Mouse (Mus musculus) neutrophil, adult 5-6 weeks (primary cell): ENCODE results near the gene Mybpc1. TPM values are rescaled to one million over a fixed set of nuclear protein-coding genes. Genes with fewer than 3 reads are reported as not detected.
"Not testable (repeated sequence)": the region's sequence is repeated elsewhere in the genome, so short reads cannot be mapped to it uniquely, and the experiment has no call there.

Source experiments
- ATAC-seq: fragments of 151-379, 151-347 bp; 2 replicates; pipeline ENCODE4 v1.8.0; 2017; ENCODE audit warnings: mild to moderate bottlenecking, moderate TSS enrichment; ENCODE audit not compliant: insufficient number of reproducible peaks, poor library complexity, low FRiP score, severe bottlenecking; ENCODE audit errors: extremely low read depth
- total RNA-seq: library from RNA; stranded (forward); fragments of 200-1000 nt; gene quantifications from 2 replicates; pipeline ENCODE4 v1.2.3, GENCODE M21; 2017

Gene Mybpc1
- total RNA-seq, 1 experiment from 2014 or later = not detected

DNA sequence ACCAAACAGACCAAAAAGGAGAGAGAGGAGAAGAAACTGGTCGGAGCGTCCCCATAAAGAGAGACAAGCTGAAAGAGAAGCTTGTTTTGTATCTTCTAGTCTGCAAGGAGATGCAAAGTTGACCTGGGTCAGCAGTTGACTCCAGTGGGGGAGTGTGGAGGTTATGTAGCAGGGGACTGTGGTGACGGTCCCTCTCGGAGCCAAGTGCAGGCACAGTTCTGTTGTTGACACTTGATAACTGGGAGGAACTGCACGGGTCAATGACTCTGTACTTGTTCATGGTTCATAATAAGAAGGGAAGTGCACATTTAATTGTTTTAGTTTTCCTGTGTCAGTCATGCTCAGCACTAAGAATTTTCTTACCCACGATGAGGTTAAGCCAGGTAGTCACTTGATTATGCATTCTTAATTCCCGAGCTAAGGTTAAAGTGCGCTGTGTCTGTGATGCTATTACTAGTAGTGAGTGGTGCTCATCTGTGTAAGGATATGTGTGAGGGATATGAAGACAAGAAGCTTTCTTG is 30.8 kb downstream of the Mybpc1 start:
- ATAC-seq = peak; percentile 33; the same call in 1 of the 2 replicates

DNA sequence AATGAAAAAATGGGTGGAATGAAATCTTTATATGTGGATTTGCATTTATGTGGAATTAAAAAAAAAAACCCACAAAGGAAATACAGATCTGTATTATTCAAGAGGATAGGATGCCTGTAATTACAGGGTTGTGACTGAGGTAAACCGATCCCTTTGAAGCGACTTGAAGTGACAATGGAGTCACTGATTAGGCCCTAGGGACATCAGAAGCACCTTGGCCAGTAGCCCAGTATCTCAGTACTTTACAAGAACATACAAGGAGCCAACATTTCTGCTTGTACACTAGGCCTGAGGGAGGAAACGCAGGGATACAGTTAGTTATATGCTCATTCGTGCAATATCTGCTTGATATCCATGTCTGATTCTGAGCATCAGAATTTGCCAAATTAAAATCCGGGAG is 32.8 kb downstream of the Mybpc1 start:
- no peak for ATAC-seq

DNA sequence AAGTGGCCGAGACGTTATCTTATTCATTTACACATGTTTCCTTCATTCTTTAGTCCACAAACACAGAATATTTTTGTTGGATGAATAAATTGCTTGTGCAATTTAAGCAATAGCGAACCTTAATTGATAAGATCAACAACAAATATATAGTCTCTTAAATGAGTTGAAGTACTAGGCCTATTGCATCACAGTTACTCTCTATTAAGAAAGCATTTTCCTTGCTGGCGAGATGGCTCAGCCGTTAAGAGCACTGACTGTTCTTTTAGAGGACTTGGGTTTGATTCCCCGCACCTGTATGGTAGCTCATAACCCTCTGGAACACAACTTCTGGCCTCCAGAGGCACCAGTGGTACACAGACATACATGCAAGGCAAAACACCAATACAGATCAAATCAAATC is 47.9 kb downstream of the Mybpc1 start:
- no peak for ATAC-seq

DNA sequence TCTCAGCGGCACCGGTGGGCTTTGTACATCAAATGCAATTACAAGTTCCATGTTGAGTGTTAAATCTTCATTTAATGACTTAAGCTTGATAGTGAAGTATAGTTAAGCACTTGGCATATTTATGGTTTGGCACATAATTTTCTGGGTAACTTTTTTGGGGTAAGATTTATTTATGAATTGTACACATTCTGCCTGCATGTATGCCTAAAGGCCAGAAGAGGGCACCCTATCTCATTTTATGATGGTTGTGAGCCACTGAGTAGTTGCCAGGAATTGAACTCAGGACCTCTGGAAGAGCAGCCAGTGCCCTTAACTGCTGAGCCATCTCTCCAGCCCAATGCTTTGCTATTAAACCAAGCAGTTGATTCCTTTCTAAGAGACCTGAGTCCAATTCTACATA is 52.2 kb downstream of the Mybpc1 start:
- no peak for ATAC-seq

DNA sequence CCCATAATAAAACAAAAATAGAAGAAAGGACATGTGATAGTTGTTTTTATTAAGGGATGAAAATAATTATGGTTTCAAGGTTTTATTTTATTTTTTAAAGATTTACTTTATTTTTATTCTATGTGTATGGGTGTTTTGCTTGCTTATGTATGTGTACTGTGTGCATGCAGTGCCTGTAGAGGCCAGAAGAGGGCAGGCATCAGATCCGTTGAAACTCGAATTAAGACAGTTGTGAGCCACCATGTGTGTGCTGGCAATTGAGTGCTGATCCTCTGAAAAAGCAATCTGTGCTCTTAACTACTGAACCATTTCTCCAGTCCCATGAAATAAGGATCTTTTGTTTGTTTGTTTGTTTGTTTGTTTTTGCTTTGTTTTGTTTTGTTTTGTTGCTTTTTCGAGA is 54.7 kb downstream of the Mybpc1 start:
- no peak for ATAC-seq

DNA sequence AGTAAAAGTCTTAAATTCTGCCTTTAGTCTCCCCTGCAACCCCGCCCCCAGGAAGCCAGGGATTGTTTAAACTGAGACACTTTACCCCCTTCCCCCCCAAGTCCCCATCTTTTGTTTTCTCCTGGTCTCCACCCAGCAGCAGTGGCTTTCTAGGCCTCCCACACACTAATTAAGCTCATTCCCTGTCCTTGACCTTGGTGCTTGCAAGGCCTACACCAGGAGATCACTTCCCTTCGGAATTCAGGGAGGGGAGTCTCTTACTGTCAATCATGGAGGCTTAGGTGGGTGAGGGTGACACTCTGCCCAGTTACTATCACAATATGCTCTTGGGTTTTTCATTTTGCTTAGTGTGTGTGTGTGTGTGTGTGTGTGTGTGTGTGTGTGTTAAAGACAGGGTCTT is 57.3 kb downstream of the Mybpc1 start:
- ATAC-seq = no peak

DNA sequence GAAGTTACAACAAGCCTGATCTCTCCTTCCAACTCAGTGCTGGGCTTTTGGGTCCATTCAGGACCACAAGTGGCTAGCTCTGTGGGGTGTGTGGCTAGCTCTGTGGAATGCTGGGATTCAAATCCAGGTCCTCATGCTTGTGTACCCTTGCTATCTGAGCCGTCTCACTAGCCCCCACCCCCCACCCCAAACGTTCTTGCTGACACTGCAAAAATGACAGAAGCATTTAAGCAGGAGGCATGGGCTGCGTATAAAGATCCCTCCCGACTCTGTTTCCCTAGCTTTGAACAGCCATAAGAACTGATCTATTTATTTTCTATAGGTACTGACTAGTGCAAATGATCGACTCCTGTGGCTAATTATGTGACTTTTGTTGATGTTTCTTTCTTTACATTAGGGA is 74.3 kb downstream of the Mybpc1 start:
- ATAC-seq = no peak

DNA sequence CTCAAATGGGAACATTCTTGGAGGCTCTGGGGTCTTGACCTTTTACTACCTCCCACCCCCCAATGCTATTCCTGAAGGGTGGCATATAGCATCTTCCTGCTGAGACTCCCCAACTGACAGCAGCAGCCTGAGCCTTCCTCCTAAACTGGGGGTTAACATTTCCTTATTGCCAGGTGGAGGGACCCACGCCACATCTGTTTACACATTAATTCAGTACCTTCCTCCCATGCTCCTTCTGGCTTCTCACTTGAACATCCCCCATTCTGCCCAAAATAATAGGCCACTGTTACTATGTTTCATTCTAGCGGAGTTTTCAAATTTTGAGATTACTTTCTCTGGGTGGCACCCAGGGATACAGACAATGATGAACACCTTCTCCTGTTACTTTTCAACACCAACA is 80.9 kb downstream of the Mybpc1 start:
- no peak for ATAC-seq

DNA sequence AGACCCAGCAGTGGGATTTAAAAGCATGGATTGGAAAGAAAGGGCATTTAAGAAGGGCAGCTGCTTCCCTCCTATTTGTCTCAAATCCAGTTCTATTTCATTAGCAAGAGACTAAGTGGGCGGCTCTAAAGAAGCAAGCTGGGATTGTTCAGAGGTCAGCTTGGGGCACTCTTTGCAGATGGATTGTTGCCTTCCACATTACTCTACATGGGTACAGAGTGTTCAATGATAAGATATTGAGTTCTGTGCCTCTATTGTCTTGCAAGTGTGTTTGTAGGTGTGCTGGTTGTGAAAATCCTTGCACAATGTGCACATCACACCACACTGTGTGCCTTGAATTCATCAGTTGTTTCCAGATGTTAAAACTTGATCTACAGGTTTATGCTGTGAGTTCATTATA is 81.7 kb downstream of the Mybpc1 start:
- no peak for ATAC-seq

DNA sequence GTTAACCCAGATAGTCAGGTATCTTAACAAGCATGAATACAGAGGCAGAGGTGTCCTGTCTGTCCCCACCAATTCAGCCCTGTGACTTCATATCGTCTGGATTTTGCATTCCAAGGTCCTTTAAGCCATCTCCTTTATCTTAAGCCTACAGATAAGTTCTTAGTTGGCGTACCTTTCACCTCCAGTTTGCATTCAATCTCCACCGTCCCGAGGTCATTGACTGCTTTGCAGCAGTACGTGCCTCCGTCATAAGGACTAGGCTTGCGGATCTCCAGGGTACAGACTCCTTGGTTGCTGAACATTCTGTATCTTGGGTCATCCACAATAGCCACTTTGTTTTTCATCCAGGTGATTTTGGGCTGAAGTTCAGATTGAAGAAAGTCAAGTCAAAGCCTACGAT is 82.2 kb downstream of the Mybpc1 start:
- no peak for ATAC-seq

DNA sequence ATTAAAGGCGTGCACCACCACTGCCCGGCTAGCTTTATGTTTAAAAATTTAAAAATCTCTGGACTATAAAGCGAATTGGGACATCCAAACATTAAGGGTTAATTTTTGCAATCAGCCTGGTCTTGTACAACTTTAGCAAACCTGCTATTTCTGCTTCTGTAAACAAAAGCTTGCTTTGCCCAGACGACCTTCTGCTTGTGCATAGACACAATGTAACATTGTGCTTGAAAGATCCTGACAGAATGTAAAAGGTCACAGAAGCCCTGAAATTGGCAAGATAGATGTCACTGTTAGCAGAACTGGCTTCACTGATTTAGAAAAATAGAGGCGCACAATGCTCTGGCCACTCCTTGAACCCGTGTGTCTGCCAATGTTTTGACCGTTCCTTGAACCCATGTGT is 89.9 kb downstream of the Mybpc1 start:
- not testable (repeated sequence) for ATAC-seq

DNA sequence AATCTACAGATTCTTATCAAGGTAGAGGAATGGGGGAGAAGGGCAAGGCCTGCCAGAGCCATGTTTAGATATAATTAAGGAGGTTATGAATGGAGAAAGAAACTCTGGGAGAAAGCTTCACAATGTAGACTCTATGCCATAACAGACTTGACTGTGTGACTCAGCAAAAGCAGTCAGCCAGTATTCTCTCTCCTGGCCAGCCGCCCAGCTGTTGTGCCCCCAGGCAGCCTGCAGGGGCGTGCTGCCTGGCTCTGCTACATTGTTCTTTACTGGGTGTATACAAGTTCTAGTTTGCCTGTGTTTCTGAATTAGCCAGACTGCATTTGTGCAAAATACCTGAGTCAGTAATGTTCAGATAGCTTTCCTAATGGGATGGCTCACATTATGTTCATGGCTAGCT is 90.5 kb downstream of the Mybpc1 start:
- ATAC-seq = 0 out of 2 replicates have a peak, but pooled peaks have one; percentile 51

DNA sequence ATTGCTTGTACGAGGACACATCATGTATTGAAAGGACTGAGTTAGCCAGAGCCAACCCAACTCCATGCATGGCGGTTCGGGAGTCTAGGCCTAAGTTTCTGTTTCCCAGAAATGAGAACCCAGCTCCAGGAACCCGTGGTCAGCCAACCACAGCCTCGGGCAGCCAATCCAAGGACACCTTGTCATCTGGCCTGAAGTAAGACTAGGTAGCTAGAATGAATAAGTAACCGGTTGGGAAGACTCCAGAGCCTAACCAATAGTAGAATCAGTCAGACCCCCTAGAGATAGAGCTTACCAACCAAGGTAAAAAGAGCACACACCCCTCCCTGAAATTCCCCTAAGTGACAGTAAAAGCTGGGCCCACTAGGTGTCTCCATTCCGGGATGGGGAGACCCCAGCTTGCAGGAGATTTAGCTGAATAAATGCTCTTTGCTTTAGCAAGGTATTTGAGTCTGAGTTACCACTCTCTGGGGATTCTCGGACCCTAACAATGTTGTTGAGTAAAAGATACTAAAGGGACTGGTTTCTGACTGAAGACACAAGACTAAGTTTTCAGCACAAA is 91.3 kb downstream of the Mybpc1 start:
- no peak for ATAC-seq

DNA sequence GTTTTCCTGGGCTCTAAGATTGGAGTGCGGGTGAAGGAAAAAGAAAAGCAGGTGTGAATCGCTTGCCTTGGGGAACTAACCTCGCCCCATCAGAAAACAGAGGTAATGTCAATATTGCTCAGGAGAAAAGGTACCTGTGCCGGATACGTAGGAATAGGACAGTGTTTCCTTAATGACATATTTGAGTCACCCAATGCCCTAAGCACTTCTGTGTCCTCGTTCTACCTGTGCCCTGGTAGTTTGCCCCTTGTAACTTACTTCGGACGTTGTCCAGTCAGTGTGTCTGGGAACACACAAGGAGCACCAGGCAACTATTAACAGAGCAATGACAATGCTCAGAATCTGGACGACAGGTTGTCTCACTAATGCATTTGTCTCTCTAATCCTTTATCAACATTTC is 93.6 kb downstream of the Mybpc1 start:
- no peak for ATAC-seq

DNA sequence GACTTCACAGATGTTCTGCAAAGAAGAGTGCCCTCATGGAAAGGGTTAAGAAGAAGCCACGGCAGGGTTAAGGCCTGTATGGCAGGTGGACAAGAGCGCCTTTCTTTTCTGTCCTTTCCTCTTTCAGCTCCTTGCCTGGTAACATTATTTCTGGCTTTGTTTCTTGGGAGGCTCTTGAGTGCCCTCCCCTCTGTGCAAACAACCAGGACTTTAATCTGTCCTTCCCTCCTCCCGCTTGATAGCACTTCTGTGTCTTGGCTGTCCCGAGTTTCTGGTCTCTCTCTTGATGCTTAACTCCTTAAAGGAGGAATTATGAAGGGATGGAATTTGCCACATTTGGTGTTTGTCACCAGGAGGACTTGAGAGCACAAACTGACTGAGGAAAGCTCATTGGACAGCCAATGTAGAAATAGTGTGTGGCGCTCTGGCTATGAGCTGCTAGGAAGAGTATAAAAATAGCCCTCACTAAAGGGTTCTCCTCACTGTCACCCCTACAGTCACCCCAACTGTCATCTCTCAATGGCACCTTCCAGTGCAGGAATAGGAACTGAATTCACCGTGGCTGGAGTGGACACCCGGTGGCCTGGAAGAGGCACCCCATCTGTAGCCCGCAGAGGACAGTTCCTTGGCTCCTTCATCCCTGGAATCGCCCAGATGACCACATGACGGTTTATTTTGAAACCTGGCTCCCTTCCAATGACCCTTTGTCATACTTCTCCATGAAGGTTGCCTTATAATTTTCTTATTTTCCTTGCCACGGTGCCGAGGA is 94.3 kb downstream of the Mybpc1 start:
- ATAC-seq = no peak

DNA sequence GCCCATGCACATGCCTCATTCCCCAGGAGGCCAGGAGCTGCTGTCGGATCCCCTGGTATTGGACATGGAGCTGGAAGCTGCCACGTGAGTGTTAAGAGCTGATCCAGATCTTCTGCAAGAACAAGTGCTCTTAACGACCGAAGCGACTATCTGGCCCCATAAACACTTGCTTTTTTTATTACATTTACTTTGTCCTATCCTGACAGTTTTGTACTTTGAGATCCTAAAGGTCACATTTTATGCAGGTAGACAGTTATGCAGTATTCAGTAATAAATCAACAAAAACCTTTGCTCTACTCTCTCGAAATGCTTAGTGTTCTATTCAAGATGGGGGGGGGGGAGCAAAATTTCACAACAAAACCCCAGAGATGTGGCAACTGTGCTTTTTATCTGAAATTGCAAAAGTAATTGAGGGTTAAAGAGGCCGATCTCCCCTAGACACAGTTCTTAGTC is 97.2 kb downstream of the Mybpc1 start:
- ATAC-seq = no peak

DNA sequence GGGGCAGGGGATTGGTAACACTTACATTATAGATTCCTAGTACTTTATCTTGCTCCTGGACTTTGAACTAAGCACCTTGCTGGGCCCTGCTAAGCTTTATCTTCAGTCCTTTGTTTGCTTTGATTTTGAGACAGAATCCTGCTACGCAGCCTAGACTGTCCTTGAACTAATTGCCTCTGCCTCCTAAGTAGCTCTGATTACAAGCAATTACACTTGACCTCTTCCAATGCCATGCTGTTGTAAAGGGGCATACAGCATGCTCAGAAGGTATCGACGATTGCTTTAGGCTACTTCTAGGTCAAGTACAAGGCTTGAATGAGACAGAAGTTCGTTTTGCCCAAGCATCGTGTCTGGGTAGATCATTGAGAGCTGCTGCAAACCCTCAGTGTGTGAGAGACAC is 99.7 kb downstream of the Mybpc1 start:
- ATAC-seq = no peak

DNA sequence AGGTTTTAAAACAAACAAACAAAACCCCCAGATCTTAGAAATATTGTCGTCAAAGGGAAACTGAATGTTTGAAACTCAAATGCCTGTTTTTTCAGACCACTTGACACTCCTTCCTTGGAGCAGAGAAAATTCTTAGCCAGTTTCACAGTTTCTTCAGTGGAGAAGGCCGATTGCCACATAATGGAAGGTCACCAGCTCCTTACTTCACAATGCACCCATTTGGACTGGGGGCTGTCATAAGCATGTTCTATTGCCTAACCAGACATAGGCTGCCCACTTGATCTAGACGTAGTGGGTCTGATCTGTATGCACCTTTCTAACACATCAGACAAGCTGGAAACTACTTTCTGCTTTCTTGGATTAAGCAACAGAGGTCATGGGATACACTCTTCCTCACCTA is 100.5 kb downstream of the Mybpc1 start:
- ATAC-seq = no peak

DNA sequence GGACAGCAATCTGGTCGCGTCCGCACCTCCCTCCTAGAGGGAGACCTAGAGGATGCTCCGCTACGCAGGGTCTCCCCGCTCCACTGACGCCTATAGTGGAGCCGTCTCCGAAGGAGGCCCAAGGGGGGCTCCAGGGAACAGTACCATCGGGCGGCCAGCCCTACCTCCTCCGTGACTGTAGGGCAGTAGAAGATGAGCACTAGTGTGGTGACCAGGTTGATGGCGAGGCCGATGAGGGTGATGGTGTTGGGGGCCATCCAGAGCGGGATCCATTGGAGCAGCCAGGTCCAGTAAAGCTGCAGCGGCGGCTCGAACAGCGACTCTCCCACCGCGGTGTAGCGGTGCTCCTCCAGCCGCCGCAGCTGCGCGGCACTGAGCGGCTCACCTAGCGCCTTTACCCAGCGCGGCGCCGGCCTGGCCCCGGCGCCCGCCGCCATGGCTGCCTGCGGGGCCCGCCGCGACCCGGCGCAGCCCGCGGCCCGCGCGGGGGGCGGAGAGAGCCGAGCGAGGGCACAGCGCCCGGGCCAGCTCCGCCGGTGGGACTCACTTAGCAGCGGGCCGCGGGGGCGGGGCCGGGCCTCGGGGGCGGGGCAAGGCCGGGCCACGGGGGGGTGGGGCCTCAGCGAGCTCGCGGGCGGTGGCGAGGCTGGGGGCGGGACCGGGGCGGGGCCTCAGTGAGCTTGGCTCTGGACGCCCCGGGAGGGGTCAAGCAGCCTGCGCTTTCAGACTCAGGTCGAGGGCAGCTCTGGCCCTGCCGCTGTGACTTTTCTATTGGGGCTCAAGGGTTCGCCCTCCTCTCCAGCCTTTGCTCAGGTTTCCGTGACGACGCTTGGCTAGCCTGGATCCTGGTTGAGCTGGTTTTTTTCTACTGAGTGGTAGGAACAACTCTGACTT is 101.3 kb downstream of the Mybpc1 start, which contains the start of gene Chpt1:
Gene Chpt1 (minus strand): TSS at position 653 of the 894 bp plus-strand sequence.
- ATAC-seq = peak; percentile 78
